Mouse (Mus musculus) limb, embryonic 10.5 days (tissue): ENCODE data around the gene Nudt2. TPM values are rescaled to one million over a fixed set of nuclear protein-coding genes. Genes with fewer than 3 reads are reported as not detected.

Source experiments
- DNase-seq: peaks from one replicate; pipeline ENCODE4 v3.0.0-alpha.2; 2017; ENCODE audit warnings: low spot score
- H3K27ac ChIP-seq: fragments of 300-500 bp; sonication (generic); 2 replicates; pipeline ENCODE4 v1.5.1; 2016; ENCODE audit warnings: mild to moderate bottlenecking
- H3K27me3 ChIP-seq: fragments of 300-500 bp; sonication (generic); 2 replicates; pipeline ENCODE4 v1.6.1; 2016; ENCODE audit warnings: low read depth, mild to moderate bottlenecking; ENCODE audit not compliant: poor library complexity, severe bottlenecking
- H3K36me3 ChIP-seq: fragments of 300-500 bp; sonication (generic); 2 replicates; pipeline ENCODE4 v1.6.1; 2016; ENCODE audit warnings: mild to moderate bottlenecking, moderate library complexity
- H3K4me1 ChIP-seq: fragments of 300-500 bp; sonication (generic); 2 replicates; pipeline ENCODE4 v1.6.1; 2016
- H3K4me3 ChIP-seq: fragments of 300-500 bp; sonication (generic); 2 replicates; pipeline ENCODE4 v1.5.1; 2016; ENCODE audit warnings: mild to moderate bottlenecking, moderate library complexity
- H3K9me3 ChIP-seq: fragments of 300-500 bp; sonication (generic); replicated peaks from 2 replicates; pipeline ENCODE4 v1.6.1; 2016; ENCODE audit warnings: mild to moderate bottlenecking
- WGBS: fragments of 180-500 bp; shearing (Covaris S2); methylation state at CpG from one replicate; pipeline ENCODE4 v1.1.7; 2016; 5-methylcytosine and 5-hydroxymethylcytosine counted together
- polyA plus RNA-seq: library from polyadenylated mRNA; unstranded; fragments of >200 nt; fragmentation: Nextera tagmentation; extraction: Ambion mirVana; gene quantifications from 2 replicates; pipeline ENCODE4 v1.2.1, GENCODE M21; 2016

Nudt2 gene
- polyA plus RNA-seq, 1 experiment from 2014 or later, result 54.3 TPM

DNA sequence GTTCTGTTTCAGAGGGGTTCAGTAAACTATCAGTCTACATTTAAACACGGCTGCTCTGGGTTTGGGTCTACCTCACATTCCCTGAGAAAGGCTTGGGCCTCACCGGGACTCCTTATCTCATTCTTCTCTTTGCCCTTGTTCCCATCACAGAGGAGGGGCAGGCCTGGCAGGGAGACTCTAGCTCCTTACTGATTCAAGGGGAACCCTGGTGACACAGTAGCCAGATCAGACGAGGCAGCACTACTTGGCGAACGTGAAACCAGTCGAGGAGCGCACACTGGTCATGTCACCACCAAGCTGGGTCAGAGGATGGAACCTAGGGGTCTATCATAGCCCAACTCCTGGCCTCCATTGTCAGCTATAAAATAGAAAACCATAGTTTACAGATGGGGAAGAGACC is 43.0 kb downstream of the Nudt2 start:
- no peaks in the 10 kb centered on the region for H3K9me3 ChIP-seq
- peaks cover 34% of the 10 kb centered on the region for H3K27me3 ChIP-seq
- no peak overlapping the region for H3K27ac ChIP-seq
- H3K36me3 ChIP-seq, result no peaks in the 10 kb centered on the region
- peaks cover 35% of the 10 kb centered on the region for H3K4me1 ChIP-seq
- DNase-seq, result no peak
- peak overlapping the region; percentile 59 for H3K4me3 ChIP-seq
- 44% methylated on average over 7 of the region's 7 CpGs for WGBS

DNA sequence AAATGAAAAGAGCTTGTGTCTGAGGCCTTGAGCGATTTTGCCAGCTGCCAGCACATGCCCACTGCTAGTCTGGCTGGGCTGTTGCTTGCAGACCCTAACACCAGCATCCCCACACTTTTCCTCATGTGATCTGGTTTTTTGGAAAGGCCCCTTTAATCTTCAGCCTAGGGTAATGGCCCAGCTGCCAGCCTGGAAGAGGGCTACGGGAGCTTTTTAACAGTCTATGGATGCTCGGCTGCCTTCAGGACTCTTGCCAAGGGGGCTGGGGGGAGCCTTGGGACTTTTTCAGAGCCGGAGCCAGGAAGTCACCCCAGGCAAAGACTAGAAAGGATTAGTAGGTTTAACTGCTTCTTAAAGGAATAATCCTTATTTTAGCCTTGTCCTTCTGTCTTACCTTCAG is 48.4 kb downstream of the Nudt2 start:
- Histone ChIP-seq H3K36me3 (no peaks in the 10 kb centered on the region), H3K27me3 (peaks cover 17% of the 10 kb centered on the region), H3K4me3 (no peak overlapping the region), H3K9me3 (no peaks in the 10 kb centered on the region), H3K27ac (peak overlapping the region; percentile 64), H3K4me1 (peaks cover 23% of the 10 kb centered on the region)
- WGBS, result 22% methylated on average over 4 of the region's 4 CpGs
- no peak for DNase-seq

DNA sequence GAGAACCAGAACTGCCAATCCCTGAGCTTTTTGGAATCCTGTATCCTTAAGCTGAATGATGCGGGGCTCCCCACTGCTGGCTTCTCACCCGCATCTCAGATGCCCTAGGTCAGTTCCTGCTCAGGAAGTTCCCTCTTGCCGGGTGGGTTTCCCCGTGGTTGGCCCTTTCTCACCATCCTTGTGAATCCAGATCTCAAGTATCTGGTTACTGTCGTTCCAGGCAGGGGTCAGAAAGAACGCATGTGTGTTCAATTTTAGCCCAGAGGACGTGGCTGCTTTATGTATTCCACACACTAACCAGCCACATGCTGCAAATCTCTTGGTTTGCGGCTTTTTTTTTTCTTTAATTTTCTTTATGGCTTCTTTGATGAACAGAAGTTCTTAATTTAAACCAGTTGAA is 48.8 kb downstream of the Nudt2 start:
- no peaks in the 10 kb centered on the region for H3K9me3 ChIP-seq
- H3K4me1 ChIP-seq, result peaks cover 23% of the 10 kb centered on the region
- peak; percentile 41 for DNase-seq
- no peaks in the 10 kb centered on the region for H3K36me3 ChIP-seq
- 7% methylated on average over 8 of the region's 8 CpGs for WGBS
- H3K27ac ChIP-seq, result peak overlapping the region; percentile 64
- no peak overlapping the region for H3K4me3 ChIP-seq
- H3K27me3 ChIP-seq, result peaks cover 16% of the 10 kb centered on the region

DNA sequence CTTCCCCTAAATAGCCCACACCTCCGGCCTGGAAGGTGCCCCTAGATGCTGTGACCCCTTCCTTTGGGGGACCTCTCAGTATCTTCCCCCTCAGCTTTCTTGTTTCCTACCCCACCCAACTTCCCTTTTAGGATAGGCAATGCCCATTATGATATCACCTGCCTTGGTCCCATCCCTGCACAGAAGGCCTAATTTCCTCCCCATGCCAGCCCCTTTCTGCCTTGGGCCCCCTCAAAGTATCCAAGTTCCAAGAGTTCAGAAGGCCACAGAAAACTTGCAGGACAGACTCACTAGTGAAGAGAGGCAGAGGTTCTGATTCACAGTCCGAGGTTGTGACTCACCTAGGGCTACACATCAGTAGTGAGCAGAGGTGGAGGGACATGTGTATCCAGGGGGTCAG is 52.3 kb downstream of the Nudt2 start, which contains the start of gene 1110017D15Rik:
Gene 1110017D15Rik (minus strand): TSS at position 101 of the 400 bp plus-strand sequence.
- peaks cover 27% of the 10 kb centered on the region for H3K4me1 ChIP-seq
- no peaks in the 10 kb centered on the region for H3K36me3 ChIP-seq
- DNase-seq, result no peak
- no peaks in the 10 kb centered on the region for H3K9me3 ChIP-seq
- WGBS, result 79% methylated on average over 2 of the region's 2 CpGs
- no peak within 1 kb of the TSS for H3K4me3 ChIP-seq
- 0 out of 2 replicates have a peak within 1 kb of the TSS, but pooled peaks have one; percentile 5 for H3K27ac ChIP-seq
- H3K27me3 ChIP-seq, result peaks cover 47% of the 10 kb centered on the region

DNA sequence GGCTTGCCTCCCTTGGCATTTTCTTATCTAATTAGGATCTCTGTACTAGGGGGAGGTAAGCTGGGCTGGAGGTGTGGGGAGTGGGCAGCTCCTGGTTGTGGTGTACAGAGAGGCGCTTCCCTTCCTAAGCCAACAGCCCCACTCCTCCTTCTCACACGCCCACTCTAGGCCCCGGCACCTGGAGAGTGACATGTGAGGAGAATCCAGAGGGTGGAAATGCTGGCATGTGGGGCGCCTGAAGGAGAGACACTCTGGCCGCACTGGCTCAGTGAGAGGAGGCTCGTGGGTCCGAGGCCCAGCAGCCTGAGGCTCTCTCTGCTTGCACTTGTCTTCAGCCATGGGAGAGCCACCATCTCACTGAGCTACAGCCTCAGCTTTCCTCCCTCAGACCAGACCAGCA is 53.4 kb downstream of the Nudt2 start:
- no peak for DNase-seq
- H3K27me3 ChIP-seq, result peaks cover 48% of the 10 kb centered on the region
- no peaks in the 10 kb centered on the region for H3K36me3 ChIP-seq
- 74% methylated on average over 7 of the region's 7 CpGs for WGBS
- no peak overlapping the region for H3K4me3 ChIP-seq
- peaks cover 16% of the 10 kb centered on the region for H3K4me1 ChIP-seq
- H3K9me3 ChIP-seq, result no peaks in the 10 kb centered on the region
- H3K27ac ChIP-seq, result 0 out of 2 replicates have a peak overlapping the region, but pooled peaks have one; percentile 5

DNA sequence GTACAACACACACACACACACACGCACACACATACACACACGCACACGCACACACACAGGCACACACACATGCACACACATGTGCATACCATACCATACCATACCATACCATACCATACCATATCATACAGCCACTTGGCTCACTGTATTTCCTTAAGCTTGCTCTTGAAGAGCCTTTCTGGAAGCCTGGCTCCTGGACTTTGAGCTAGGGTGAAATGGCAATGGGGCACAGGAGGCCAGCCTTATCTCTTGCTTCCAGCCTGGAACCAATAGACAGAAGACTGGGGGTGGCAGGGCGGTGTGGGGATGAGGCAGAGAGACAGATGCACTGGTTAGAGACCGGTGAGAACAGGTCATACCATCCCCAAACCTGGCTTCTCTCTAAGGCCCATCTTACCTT is 54.2 kb downstream of the Nudt2 start:
- Histone ChIP-seq H3K4me1 (peaks cover 8% of the 10 kb centered on the region), H3K9me3 (no peaks in the 10 kb centered on the region), H3K4me3 (no peak overlapping the region), H3K27me3 (peaks cover 57% of the 10 kb centered on the region), H3K27ac (no peak overlapping the region), H3K36me3 (no peaks in the 10 kb centered on the region)
- 93% methylated on average over 5 of the region's 5 CpGs for WGBS
- DNase-seq, result no peak

DNA sequence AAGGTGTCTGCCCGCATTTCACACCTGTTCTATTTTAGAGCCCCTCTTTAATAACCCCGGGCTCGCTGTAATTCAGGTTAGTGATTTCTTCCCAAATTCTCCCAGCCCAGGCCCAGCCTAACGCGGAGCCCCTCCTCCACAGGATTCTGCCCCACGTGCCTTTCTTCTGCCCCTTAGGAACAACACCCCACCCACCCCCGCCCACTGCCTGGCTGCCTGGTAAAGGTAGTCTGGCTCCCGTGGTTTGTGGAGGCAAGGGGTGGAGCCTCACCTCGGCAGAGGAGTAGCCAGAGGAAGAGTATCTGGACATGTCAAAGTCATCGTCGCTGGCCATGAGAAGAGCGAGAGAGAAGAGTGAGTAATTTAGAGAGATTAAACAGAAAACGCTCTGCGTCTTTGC is 55.7 kb downstream of the Nudt2 start:
- no peaks in the 10 kb centered on the region for H3K9me3 ChIP-seq
- peaks cover 66% of the 10 kb centered on the region for H3K27me3 ChIP-seq
- H3K4me3 ChIP-seq, result no peak overlapping the region
- peaks cover 4% of the 10 kb centered on the region; the same call in 1 of the 2 replicates for H3K4me1 ChIP-seq
- WGBS, result 36% methylated on average over 14 of the region's 14 CpGs
- no peaks in the 10 kb centered on the region for H3K36me3 ChIP-seq
- no peak overlapping the region for H3K27ac ChIP-seq
- DNase-seq, result no peak

DNA sequence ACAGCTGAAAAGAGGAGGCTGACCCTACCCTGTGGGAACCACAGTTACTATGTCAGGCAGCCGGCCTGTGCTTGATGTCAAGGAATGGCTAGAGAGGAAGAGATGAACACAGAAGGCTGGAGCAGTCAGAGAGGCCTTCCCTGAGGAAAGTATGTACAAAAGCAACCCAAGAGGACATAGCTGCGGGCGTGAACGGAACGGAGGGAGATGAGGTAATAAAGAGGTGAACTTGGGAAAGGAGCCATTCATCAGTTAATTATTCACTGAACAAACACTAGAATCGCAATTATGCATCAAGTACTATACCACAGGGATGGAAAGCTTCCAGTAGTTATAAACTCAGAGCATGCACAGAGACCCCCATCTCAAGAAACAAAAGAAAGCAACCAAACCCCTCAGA is 57.2 kb downstream of the Nudt2 start:
- WGBS, result 90% methylated on average over 6 of the region's 6 CpGs
- no peaks in the 10 kb centered on the region for H3K9me3 ChIP-seq
- no peaks in the 10 kb centered on the region for H3K36me3 ChIP-seq
- H3K27ac ChIP-seq, result no peak overlapping the region
- H3K4me3 ChIP-seq, result no peak overlapping the region
- H3K27me3 ChIP-seq, result peaks cover 79% of the 10 kb centered on the region
- DNase-seq, result no peak
- H3K4me1 ChIP-seq, result peaks cover 4% of the 10 kb centered on the region

DNA sequence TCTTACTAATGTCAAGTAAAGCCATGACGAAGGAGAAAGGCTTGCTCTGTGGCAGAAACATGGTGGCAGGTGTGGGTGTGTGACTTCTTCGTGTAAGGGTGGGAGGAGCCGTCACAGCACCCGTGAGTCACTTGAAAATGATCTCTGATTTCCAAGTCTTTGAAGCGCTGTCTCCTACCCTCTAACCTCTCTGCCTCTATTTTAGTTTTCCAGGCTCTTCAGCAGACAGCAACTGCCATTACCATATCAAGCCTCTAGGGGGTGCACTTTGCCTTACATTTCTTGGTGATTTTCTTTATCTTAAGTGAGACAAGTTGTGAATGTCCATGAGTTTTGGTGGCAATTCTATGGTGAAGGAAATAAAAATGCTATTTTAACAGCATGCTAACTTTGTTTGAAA is 57.8 kb downstream of the Nudt2 start:
- H3K27me3 ChIP-seq, result peaks cover 83% of the 10 kb centered on the region
- H3K27ac ChIP-seq, result no peak overlapping the region
- no peaks in the 10 kb centered on the region for H3K9me3 ChIP-seq
- DNase-seq, result no peak
- peaks cover 4% of the 10 kb centered on the region for H3K4me1 ChIP-seq
- 45% methylated on average over 5 of the region's 5 CpGs for WGBS
- no peak overlapping the region for H3K4me3 ChIP-seq
- H3K36me3 ChIP-seq, result no peaks in the 10 kb centered on the region

DNA sequence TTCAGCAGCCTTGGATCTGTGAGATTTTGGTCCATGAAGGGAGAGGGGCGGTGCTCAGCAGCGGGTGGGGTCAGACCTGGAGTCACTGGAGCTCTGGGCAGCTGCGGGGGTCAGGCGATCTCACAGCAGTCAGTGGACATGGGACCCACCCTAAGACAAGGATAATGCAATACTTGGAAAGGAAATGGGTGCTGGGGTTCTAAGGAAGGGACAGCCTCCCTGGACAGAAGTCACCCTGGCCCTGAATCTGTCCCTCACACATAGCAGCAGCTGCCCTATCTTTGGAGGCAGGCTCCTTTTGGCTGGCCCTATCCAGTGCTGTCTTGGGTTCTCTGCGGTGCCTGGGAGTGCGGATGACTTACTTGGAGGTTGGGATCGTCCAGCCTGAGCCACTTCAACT is 58.9 kb downstream of the Nudt2 start:
- H3K27me3 ChIP-seq, result peaks cover 81% of the 10 kb centered on the region
- peaks cover 4% of the 10 kb centered on the region for H3K4me1 ChIP-seq
- DNase-seq, result no peak
- no peaks in the 10 kb centered on the region for H3K36me3 ChIP-seq
- WGBS, result 77% methylated on average over 7 of the region's 7 CpGs
- H3K9me3 ChIP-seq, result no peaks in the 10 kb centered on the region
- H3K4me3 ChIP-seq, result no peak overlapping the region
- H3K27ac ChIP-seq, result no peak overlapping the region

DNA sequence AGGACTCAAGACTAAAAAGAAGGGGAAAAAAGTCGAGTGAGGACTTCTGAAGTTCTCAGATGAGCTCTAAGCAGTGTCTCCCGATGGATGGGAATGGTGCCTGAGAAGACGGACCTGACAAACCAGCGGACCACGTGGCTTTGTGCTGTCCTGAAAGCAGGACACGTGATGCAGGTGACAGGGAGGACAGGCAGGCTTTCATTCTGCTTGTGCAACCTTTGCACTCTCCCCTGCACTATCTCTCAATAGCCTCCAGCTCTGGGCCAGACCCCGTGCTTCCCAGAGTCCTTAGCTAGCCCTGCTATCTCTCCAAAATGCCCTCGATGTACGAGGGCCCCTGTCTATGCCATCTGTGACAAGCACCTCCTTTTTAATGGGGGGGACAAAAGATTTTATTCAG is 59.9 kb downstream of the Nudt2 start:
- H3K27ac ChIP-seq, result no peak overlapping the region
- no peak overlapping the region for H3K4me3 ChIP-seq
- no peaks in the 10 kb centered on the region for H3K36me3 ChIP-seq
- H3K9me3 ChIP-seq, result no peaks in the 10 kb centered on the region
- 78% methylated on average over 9 of the region's 9 CpGs for WGBS
- H3K27me3 ChIP-seq, result peaks cover 71% of the 10 kb centered on the region
- no peak for DNase-seq
- peaks cover 4% of the 10 kb centered on the region for H3K4me1 ChIP-seq

DNA sequence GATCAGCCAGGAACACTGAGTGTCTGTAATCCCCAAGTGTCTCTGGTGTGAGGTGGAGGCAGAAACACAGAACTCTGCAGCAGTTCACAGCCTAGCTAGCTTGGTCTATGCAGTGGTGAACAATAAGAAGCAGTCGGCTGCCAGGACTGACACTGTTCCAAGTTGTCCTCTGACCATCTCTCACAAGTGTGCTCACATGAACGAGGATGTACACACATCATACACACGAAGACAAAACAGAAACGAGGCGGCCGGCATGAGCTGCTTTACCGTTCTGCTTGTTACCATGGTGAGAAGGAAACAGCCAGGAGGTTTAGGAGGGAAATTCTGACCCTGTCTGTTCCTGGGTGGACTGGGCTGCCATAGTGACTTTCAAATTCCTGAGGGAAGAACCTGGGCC is 61.6 kb downstream of the Nudt2 start:
- 79% methylated on average over 7 of the region's 7 CpGs for WGBS
- H3K4me3 ChIP-seq, result no peak overlapping the region
- H3K9me3 ChIP-seq, result no peaks in the 10 kb centered on the region
- H3K27me3 ChIP-seq, result peaks cover 53% of the 10 kb centered on the region
- H3K4me1 ChIP-seq, result no peaks in the 10 kb centered on the region; the same call in 1 of the 2 replicates
- DNase-seq, result no peak
- no peaks in the 10 kb centered on the region for H3K36me3 ChIP-seq
- no peak overlapping the region for H3K27ac ChIP-seq

DNA sequence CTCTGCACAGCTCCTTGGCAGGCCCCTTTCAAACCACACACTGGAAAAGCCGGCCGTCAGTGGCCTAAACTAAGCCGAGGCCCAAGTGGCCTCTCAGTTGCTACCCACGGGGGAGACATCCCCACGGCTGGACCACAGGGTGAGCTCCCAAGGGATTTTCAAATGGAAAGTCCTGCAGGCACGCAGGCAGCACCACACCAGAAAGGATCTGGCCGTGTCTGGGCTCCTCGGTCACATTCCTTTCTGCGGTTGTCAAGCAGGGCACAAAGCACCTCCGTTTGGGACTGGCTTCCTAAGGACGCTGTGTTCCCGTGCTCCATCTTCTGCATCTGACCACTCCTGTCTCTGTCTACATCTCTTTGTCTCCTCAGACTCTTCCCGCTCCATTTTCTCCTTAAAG is 62.1 kb downstream of the Nudt2 start:
- no peak for DNase-seq
- peaks cover 48% of the 10 kb centered on the region; the same call in 1 of the 2 replicates for H3K27me3 ChIP-seq

DNA sequence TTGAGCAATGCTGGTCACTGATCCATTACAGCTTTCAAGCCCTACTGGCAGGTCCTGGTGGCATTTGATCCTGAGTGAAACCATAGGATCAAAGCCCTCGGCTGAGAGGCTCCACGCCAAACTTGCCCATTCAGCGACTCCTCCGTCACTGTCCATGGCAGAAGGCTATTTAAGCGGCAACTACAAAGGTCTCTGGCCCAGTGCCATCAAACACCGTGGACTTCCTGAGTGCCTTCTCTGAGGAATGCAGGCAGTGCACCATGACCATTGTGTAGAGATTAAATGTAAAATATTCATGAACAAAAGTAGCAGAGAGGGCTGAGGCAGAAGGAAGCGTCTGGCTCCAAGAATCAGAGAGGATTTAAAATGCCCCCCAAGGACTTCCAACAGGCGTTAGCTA is 63.0 kb downstream of the Nudt2 start:
- 37% methylated on average over 8 of the region's 8 CpGs for WGBS
- Histone ChIP-seq H3K27me3 (peaks cover 42% of the 10 kb centered on the region; the same call in 1 of the 2 replicates), H3K4me1 (no peaks in the 10 kb centered on the region; the same call in 1 of the 2 replicates), H3K9me3 (no peaks in the 10 kb centered on the region), H3K36me3 (no peaks in the 10 kb centered on the region), H3K4me3 (no peak overlapping the region), H3K27ac (no peak overlapping the region)
- no peak for DNase-seq

More for the DNA sequence above, 62.1 kb downstream of the Nudt2 start:
- no peaks in the 10 kb centered on the region for H3K9me3 ChIP-seq
- WGBS, result 47% methylated on average over 13 of the region's 13 CpGs
- no peak overlapping the region for H3K27ac ChIP-seq
- no peaks in the 10 kb centered on the region for H3K36me3 ChIP-seq
- H3K4me1 ChIP-seq, result no peaks in the 10 kb centered on the region; the same call in 1 of the 2 replicates
- H3K4me3 ChIP-seq, result no peak overlapping the region
